Mouse (Mus musculus): ENCODE data around the gene Ptbp3. TPM values are rescaled to one million over a fixed set of nuclear protein-coding genes. Genes with fewer than 3 reads are reported as not detected.
"Not testable (repeated sequence)": the region's sequence is repeated elsewhere in the genome, so short reads cannot be mapped to it uniquely, and the experiment has no call there.

Gene Ptbp3
- polyA plus RNA-seq, 1 experiment from 2014 or later, result 23.7 TPM

- Histone ChIP-seq H3K9ac (replicated peaks; ENCODE audit: low read length) (peak overlapping the region; percentile 68), H3K36me3 (ENCODE audit: control insufficient read depth, insufficient read depth, low read length) (no peaks in the 10 kb centered on the region), H3K4me1 (ENCODE audit: control insufficient read depth, insufficient read depth, low read length) (peaks cover 4% of the 10 kb centered on the region), H3K4me3 (replicated peaks; ENCODE audit: low read depth, low read length) (peak overlapping the region; percentile 67), H3K9me3 (ENCODE audit: control insufficient read depth, low read length) (no peaks in the 10 kb centered on the region), H3K4me2 (ENCODE audit: low read length) (peak overlapping the region; percentile 73), H3K27me3 (ENCODE audit: control insufficient read depth, insufficient read depth, low read length) (no peaks in the 10 kb centered on the region), H3K27ac (replicated peaks; ENCODE audit: low read depth, low read length) (peak overlapping the region; percentile 90)
- DNase-seq (peak; percentile 85), ATAC-seq (ENCODE audit: low FRiP score, low TSS enrichment) (peak; percentile 68)
- under 1% methylated on average over 23 of the region's 23 CpGs for WGBS
These were observed 31.5 kb upstream of the Ptbp3 start for GRCm38 (mm10) chr4:59580495-59581281.

- no peak for ATAC-seq (ENCODE audit: low FRiP score, low TSS enrichment)
- Histone ChIP-seq H3K27ac (replicated peaks; ENCODE audit: low read depth, low read length) (no peak overlapping the region), H3K9me3 (ENCODE audit: control insufficient read depth, low read length) (no peaks in the 10 kb centered on the region), H3K36me3 (ENCODE audit: control insufficient read depth, insufficient read depth, low read length) (no peaks in the 10 kb centered on the region), H3K4me1 (ENCODE audit: control insufficient read depth, insufficient read depth, low read length) (peaks cover 4% of the 10 kb centered on the region; the same call in 1 of the 2 replicates), H3K9ac (replicated peaks; ENCODE audit: low read length) (no peak overlapping the region), H3K4me3 (replicated peaks; ENCODE audit: low read depth, low read length) (no peak overlapping the region), H3K4me2 (ENCODE audit: low read length) (no peak overlapping the region), H3K27me3 (ENCODE audit: control insufficient read depth, insufficient read depth, low read length) (no peaks in the 10 kb centered on the region)
- 87% methylated on average over 11 of the region's 11 CpGs for WGBS
- no peak for DNase-seq
These were observed 26.2 kb upstream of the Ptbp3 start for GRCm38 (mm10) chr4:59575184-59575958.

GRCm38 (mm10) chr4:59572521-59573118 is 23.5 kb upstream of the Ptbp3 start:
- no peak overlapping the region for H3K27ac ChIP-seq (replicated peaks; ENCODE audit: low read depth, low read length)
- DNase-seq (no peak), ATAC-seq (ENCODE audit: low FRiP score, low TSS enrichment) (no peak)
- WGBS, result 81% methylated on average over 11 of the region's 11 CpGs
- no peaks in the 10 kb centered on the region for H3K9me3 ChIP-seq (ENCODE audit: control insufficient read depth, low read length)
- H3K9ac ChIP-seq (replicated peaks; ENCODE audit: low read length), result no peak overlapping the region
- H3K27me3 ChIP-seq (ENCODE audit: control insufficient read depth, insufficient read depth, low read length), result no peaks in the 10 kb centered on the region
- H3K4me2 ChIP-seq (ENCODE audit: low read length), result no peak overlapping the region
- no peaks in the 10 kb centered on the region for H3K36me3 ChIP-seq (ENCODE audit: control insufficient read depth, insufficient read depth, low read length)
- H3K4me3 ChIP-seq (replicated peaks; ENCODE audit: low read depth, low read length), result no peak overlapping the region
- H3K4me1 ChIP-seq (ENCODE audit: control insufficient read depth, insufficient read depth, low read length), result no peaks in the 10 kb centered on the region

- DNase-seq; H3K27ac ChIP-seq (replicated peaks; ENCODE audit: low read depth, low read length); H3K4me1 ChIP-seq (ENCODE audit: control insufficient read depth, insufficient read depth, low read length); ATAC-seq (ENCODE audit: low FRiP score, low TSS enrichment); H3K9me3 ChIP-seq (ENCODE audit: control insufficient read depth, low read length); H3K4me3 ChIP-seq (replicated peaks; ENCODE audit: low read depth, low read length); H3K27me3 ChIP-seq (ENCODE audit: control insufficient read depth, insufficient read depth, low read length); H3K4me2 ChIP-seq (ENCODE audit: low read length); H3K36me3 ChIP-seq (ENCODE audit: control insufficient read depth, insufficient read depth, low read length); H3K9ac ChIP-seq (replicated peaks; ENCODE audit: low read length): not testable (repeated sequence)
- 94% methylated on average over 7 of the region's 8 CpGs for WGBS
These were observed 21.4 kb upstream of the Ptbp3 start for GRCm38 (mm10) chr4:59570519-59570918.

GRCm38 (mm10) chr4:59569538-59569937 is 20.4 kb upstream of the Ptbp3 start:
- 4% methylated on average over 7 of the region's 7 CpGs for WGBS
- H3K4me1 ChIP-seq (ENCODE audit: control insufficient read depth, insufficient read depth, low read length), result no peaks in the 10 kb centered on the region
- no peak overlapping the region for H3K4me3 ChIP-seq (replicated peaks; ENCODE audit: low read depth, low read length)
- no peaks in the 10 kb centered on the region for H3K9me3 ChIP-seq (ENCODE audit: control insufficient read depth, low read length)
- no peaks in the 10 kb centered on the region for H3K36me3 ChIP-seq (ENCODE audit: control insufficient read depth, insufficient read depth, low read length)
- no peak overlapping the region for H3K27ac ChIP-seq (replicated peaks; ENCODE audit: low read depth, low read length)
- ATAC-seq (ENCODE audit: low FRiP score, low TSS enrichment) (peak; percentile 40; the same call in 1 of the 2 replicates), DNase-seq (peak; percentile 93)
- no peak overlapping the region for H3K4me2 ChIP-seq (ENCODE audit: low read length)
- no peak overlapping the region for H3K9ac ChIP-seq (replicated peaks; ENCODE audit: low read length)
- H3K27me3 ChIP-seq (ENCODE audit: control insufficient read depth, insufficient read depth, low read length), result no peaks in the 10 kb centered on the region

GRCm38 (mm10) chr4:59567576-59568260 is 18.6 kb upstream of the Ptbp3 start:
- WGBS, result 85% methylated on average over 6 of the region's 6 CpGs
- DNase-seq (no peak), ATAC-seq (ENCODE audit: low FRiP score, low TSS enrichment) (no peak)
- Histone ChIP-seq H3K9me3 (ENCODE audit: control insufficient read depth, low read length) (no peaks in the 10 kb centered on the region), H3K27ac (replicated peaks; ENCODE audit: low read depth, low read length) (no peak overlapping the region), H3K27me3 (ENCODE audit: control insufficient read depth, insufficient read depth, low read length) (no peaks in the 10 kb centered on the region), H3K4me3 (replicated peaks; ENCODE audit: low read depth, low read length) (no peak overlapping the region), H3K9ac (replicated peaks; ENCODE audit: low read length) (no peak overlapping the region), H3K4me1 (ENCODE audit: control insufficient read depth, insufficient read depth, low read length) (no peaks in the 10 kb centered on the region), H3K36me3 (ENCODE audit: control insufficient read depth, insufficient read depth, low read length) (no peaks in the 10 kb centered on the region), H3K4me2 (ENCODE audit: low read length) (no peak overlapping the region)

- DNase-seq (no peak), ATAC-seq (ENCODE audit: low FRiP score, low TSS enrichment) (no peak)
- H3K27me3 ChIP-seq (ENCODE audit: control insufficient read depth, insufficient read depth, low read length), result no peaks in the 10 kb centered on the region
- H3K4me2 ChIP-seq (ENCODE audit: low read length), result no peak overlapping the region
- no peak overlapping the region for H3K9ac ChIP-seq (replicated peaks; ENCODE audit: low read length)
- H3K4me3 ChIP-seq (replicated peaks; ENCODE audit: low read depth, low read length), result no peak overlapping the region
- H3K9me3 ChIP-seq (ENCODE audit: control insufficient read depth, low read length), result no peaks in the 10 kb centered on the region
- H3K4me1 ChIP-seq (ENCODE audit: control insufficient read depth, insufficient read depth, low read length), result no peaks in the 10 kb centered on the region
- WGBS, result 82% methylated on average over 8 of the region's 8 CpGs
- H3K27ac ChIP-seq (replicated peaks; ENCODE audit: low read depth, low read length), result no peak overlapping the region
- no peaks in the 10 kb centered on the region for H3K36me3 ChIP-seq (ENCODE audit: control insufficient read depth, insufficient read depth, low read length)
These were observed 16.5 kb upstream of the Ptbp3 start for GRCm38 (mm10) chr4:59565571-59566188.

GRCm38 (mm10) chr4:59564128-59564527 is 15.0 kb upstream of the Ptbp3 start:
- Histone ChIP-seq H3K9me3 (ENCODE audit: control insufficient read depth, low read length) (no peaks in the 10 kb centered on the region), H3K27me3 (ENCODE audit: control insufficient read depth, insufficient read depth, low read length) (no peaks in the 10 kb centered on the region), H3K4me1 (ENCODE audit: control insufficient read depth, insufficient read depth, low read length) (no peaks in the 10 kb centered on the region), H3K36me3 (ENCODE audit: control insufficient read depth, insufficient read depth, low read length) (no peaks in the 10 kb centered on the region), H3K4me3 (replicated peaks; ENCODE audit: low read depth, low read length) (no peak overlapping the region), H3K4me2 (ENCODE audit: low read length) (no peak overlapping the region), H3K9ac (replicated peaks; ENCODE audit: low read length) (no peak overlapping the region), H3K27ac (replicated peaks; ENCODE audit: low read depth, low read length) (no peak overlapping the region)
- WGBS, result 84% methylated on average over 3 of the region's 3 CpGs
- no peak for ATAC-seq (ENCODE audit: low FRiP score, low TSS enrichment)
- no peak for DNase-seq

Measured in midbrain, embryonic 14.5 days (tissue).